Mouse (Mus musculus) ovary, postnatal 14 days (tissue): ENCODE results near the gene Grik4.
A peak's percentile ranks its signal among the peaks of the same experiment; 100 is the strongest.
"Not testable (repeated sequence)": the region's sequence is repeated elsewhere in the genome, so short reads cannot be mapped to it uniquely, and the experiment has no call there.

ENCODE experiments used
- DNase-seq: peaks from one replicate; pipeline ENCODE4 v3.0.0; 2022; ENCODE audit warnings: low spot score

Gene Grik4

DNA sequence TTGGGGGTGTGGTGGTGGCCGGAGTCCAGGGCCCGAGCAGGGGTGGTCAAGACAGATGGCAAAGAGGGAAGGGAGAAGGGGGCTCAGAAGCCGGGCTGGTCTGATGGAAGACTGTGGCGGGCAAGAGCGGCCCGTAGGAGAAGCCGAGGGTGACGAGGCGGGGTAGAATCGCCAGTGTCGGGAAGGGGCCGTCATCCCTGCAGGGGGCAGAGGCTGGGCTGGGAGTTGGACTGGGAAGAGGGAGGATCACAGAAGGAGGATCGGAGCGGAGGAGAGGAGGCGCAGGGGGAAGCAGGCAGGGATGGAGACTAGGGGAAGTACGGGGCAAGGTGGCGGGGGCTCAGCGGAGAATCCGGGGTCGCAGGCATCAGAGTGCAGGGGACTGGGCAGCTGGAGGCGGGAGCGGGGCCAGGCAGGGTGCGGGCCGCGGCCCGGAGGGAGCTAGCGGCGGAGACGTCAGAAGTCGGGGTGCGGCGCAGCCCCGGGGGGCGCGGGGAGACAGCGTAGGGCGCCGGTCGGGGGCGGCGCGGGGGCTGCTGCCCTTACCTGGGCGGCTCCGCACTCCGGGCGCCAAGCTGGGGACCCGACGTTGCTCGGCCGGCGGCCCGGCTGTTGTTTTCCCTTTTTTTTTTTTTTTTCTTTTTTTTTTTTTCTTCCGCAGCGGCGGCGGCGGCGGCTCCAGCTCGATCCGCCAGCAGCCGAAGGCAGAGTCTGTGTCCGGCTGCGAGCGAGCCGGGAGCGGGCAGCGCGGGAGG lies at the start of gene Grik4:
Grik4 (minus strand) TSS at position 713 of the 755 bp plus-strand sequence.
- DNase-seq = no peak

DNA sequence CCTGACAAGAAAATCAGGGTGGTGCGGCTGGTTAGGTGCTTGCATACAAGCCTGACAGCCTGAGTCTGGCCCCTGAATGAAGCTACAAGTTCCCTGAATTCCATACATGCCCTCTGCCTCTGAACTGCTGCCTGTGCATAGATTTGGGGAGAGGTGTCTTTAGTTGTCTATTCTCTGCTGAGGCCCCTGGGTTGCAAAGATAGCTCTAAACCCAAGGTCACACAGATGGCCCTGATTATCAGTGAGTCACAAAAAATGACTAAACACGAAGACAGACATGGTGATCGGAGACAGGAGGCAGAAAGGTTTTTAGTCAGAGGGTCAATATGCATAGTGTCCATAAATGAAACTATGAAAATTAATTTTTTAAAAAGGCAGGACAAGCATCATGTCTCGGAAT lies 49.4 kb upstream of the Grik4 start:
- no peak for DNase-seq

DNA sequence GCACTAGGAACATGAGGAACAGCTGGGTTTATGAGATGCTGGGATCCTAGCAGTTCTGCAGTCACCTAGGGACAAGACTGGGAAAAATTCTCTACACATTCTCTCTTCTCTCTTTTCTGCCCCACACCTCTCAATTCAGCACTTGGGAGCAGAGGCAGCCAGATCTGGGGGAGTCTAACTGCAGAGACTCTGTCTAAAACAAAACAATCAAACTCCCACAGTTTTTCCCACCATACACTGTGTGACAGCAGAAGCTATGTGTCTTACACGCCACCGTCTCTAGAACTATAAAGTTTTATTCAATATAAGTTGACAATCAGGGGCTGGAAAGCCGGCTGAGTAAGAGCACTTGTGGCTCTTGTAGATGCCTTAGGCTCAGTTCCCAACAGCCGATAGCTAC lies 43.7 kb upstream of the Grik4 start:
- DNase-seq = no peak

DNA sequence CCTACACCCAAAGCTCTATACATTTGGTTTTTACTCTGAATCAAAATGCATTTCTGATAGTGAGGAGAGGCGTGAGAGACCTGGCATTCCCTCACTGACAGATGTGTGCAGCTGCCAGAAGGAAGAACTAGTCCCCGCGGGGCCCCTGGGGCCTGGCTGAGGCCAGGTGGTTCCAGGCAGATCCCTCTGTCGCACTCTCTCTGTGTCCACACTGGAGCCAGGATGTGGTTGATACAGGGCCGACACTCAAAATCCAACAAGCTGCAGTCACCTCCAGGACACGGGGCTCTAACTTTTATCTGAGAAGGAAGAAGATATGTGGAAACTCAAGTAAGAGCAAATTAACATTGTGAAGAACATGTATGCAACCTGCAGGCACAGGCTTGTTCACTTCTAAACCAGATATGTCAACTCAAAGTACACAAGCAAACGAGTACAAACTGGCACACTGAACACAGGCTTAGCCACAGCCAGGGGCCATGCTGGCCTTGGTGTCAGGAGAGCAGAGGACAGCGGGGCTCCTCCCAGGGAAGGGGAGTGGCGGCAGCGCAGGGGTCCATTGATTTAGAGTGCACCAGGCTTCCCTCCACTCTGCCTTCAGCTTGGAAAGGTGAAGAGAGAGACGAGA lies 24.7 kb upstream of the Grik4 start:
- DNase-seq = no peak

DNA sequence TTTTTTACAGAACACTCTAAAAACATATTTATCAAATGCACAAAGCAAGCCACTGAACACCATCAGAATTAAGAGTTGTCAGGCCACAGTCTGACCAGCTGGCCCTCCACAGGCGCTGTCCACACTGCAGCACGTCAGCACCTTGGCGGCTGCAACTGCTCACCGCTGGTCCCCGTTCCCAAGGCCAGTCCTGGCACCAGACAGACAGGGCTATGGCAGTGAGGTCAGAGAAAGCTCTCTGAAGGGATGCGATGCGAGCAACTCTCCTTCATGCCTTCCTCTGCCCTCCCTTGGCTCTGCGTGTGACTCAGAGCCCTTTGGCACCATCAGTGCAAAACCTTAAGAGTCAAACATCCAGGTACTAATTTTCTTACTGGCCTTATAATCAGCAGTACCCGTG lies 23.4 kb upstream of the Grik4 start:
- DNase-seq = no peak

DNA sequence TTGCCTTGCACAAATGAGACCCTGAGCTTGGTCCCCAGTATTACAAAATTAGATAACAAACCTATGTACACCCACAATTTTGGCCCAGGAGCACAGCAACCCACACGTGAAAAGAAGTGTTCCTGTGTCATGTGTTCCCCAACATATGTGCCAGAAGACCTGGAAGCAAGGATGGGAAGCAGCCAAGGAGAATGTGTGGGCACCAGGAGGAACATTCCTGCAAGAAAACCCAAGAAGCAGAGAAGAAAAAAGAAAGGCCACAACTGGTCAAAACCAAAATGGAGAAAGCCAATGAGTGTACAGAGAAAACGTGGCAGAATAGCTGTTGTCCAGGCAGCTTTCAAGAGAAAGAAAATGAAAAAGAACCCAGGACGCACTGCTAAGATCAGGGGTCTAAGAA lies 20.5 kb upstream of the Grik4 start:
- DNase-seq = not testable (repeated sequence)

DNA sequence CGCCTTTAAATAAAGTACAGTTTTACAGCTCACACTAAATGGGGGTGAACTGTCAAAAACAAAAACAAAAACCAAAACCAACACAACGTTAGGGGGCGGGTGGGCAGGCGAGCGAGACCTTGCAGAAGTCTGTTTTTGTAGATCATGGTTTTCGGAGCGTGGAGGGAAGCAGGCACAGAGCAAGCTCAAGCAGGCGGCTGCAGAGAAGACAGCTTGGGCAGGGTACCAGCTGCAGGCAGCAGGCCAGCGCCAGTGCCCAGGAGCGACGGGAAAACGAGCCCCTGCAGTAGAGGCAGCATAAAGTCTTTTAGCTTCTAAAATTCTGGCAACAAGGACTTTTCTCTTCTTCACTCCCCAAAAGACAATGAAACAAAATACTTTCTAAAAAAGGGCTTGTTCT lies 20.1 kb upstream of the Grik4 start:
- DNase-seq = no peak

DNA sequence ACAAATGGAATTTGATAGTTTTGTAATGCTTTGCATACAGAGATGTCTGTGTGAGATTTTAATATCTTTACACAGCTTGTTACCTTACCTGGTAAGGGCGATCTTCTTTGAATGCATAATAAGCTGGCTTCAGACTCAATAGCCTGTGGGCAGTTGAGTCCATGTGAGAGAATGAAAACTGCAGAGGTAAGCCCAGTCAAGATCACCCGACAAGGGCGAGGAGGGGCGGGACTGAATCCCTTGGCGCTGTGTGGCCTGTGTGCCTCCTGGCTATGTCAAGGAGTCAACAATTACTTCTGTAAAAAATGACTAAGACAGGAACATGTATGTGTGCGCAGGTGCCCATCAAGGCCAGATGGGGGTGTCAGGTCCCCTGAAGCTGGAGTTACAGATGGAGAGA lies 18.2 kb upstream of the Grik4 start:
- no peak for DNase-seq

DNA sequence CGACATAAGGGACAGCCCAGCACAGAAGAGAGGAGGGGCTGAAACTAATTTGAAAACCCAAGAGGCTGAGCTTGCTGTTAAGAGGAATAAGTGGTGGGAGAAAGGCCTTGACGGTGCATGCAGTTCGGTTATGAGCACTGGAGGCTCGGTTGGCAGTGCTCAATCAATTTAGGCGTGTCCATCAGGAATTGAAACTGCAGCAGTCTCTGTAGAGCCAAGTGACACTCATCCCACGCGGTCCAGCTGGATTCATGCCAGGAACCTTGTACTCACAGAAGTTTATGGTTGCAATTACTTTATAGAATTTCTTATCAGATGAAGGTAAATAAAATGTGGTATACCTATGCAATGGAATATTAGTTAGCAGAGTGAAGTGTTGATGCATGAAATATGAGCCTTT lies 14.1 kb upstream of the Grik4 start:
- no peak for DNase-seq

DNA sequence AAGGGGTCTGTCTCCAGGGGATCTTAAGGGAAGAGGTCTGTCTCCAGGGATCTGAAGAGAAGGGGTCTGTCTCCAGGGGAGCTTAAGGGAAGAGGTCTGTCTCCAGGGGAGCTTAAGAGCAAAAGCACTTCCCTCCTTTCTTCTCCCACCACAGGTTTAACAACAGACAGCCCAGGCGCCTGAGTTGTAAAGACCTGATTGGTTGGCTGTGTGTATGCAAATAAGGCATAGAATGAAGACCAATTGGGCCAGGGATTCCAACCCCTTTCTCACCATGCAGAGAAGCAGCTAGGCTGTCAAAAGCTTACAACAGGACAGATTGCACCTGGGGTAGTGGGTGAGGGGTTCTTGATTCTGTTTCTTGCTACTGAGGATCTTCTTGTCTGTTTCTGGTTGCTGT lies 4.1 kb upstream of the Grik4 start:
- no peak for DNase-seq

DNA sequence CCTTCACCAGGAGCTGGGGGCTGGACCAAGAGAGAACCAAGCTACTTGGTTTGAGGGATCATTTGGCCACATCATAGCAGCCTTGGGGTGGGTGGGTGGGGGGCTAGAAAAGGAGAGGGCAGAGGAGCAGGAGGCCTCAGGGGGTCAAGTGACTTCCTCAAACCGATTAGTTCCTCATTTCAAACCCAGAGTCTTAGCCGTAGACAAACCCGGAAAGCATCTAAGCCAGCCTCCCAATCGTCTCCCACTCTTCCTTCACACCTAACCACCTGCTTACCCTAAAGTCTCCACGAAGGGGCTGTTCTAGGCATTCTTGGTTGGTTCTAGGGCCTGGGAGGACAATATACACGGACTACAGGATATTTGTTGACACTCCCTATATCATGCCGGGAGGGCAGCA lies 881 bp upstream of the Grik4 start:
- no peak for DNase-seq

DNA sequence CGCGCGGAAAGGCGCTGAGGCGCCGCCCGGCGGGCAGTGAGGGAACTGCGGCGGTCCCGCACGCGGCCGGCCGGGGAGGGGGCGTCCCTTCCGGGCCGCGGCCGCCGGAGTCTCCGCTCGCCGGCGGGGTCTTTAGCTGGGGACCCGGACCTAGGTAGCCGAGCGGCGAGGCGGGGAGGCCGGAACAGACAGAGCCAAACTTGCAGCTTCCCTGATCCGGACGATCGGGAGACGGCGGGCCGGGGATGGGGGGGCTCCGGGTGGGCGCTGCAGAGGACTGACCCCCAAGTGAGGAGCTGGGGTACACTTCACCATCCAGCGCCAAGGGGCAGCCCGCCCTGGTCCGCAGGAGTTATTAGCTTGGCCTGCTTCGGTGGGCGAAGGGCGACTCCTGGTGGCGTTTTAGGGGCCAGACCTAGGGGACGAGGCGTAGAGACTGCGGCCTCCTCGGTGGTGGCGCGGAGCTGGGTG lies 278 bp upstream of the Grik4 start:
- peak; percentile 81 for DNase-seq

DNA sequence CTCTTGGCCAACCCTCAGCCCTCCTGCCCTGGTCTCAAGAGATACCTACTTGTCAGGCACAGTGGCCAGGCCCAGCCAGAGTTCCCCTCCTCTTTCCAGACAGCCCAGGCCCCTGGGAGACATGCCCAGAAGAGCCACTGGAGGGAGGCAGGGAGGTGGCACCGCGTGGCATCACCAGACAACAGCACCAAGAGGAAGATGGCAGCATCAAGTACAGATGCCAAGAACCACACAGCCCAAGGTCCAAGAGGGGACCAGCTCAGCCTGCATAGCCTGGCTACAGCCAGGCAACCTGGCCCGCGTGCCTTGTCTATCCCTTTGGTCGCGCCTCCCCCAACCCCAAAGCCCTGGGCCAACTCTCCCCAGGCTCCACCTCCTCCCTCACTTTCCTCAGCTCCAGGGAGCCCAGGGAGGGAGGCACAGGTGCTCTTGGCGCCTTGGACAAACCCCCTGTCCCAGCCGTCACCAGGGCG lies 1.2 kb downstream of the Grik4 start:
- no peak for DNase-seq

DNA sequence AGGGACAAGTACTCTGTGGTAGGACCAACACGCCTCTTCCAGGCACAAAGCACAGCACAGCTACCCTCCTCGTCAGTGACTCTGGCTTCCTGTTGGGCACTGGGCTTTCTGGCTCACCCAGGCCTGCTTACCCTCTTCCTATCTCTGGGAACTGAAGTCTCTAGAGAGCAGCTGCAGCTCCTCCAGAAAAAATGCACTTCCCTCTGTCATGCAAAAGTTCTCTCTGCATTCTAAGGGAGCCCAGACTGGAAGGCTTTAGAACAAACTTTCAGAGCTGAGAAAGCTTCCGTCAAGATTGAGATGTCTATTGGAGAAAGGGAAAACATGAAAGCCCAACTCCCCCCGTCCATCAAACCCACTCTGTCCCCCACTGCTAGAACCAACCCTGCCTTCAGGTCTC lies 2.1 kb downstream of the Grik4 start:
- no peak for DNase-seq

DNA sequence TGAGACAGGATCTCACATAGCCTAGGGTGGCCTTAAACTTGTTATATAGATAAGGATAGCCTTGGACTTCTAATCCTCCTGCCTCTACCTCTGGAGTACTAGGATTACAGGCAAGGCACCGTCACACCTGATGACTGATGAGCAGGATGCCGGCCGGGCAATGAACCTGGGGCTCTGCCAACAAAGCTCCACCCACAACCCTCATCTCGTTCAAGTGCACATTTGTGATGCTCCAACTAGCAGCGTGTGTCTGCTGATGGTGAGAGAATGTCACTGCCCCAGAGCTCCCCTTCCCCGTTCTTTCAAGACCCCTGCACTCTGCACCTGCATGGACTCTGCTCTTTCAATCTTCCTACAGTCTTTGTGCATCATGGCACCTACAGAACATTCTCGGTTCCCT lies 12.1 kb downstream of the Grik4 start:
- no peak for DNase-seq

DNA sequence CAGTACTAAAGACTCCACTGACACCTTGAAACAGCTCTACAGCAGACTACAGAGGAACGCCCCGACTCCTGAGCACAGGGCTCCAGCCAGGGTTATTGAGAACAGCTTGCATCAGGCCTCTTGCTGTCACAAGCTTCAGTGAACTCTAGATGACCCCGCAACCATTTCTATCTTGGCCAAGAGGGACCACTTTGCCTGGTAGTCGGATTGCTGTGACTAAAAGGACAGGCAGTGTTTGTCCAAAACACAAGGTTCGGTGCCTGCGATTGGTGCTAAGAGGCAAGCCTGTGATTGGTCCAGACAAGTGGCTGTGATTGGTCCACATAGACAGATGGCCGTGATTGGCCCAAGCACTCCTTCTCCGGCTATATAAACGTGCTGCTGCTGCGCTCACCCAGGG lies 16.8 kb downstream of the Grik4 start:
- no peak for DNase-seq

DNA sequence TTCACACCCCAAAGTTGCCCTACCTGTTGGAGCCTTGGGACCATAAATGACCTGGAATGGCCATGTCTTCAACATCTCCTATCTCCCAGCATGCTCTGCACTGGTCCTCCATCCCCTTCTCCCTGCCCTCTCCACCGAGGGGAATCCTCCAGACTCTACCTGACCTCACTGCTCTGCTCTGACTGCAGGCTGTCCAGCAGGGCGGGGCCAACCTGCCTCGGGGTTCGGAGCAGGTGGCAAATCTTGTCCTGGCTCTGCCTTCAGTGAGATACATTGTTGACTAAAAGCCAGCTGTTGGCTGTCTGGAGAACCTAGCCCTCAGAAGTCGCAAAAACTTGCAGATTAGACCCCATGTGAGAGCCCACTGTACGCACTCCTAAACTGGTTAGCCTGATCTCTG lies 17.7 kb downstream of the Grik4 start:
- DNase-seq = no peak

DNA sequence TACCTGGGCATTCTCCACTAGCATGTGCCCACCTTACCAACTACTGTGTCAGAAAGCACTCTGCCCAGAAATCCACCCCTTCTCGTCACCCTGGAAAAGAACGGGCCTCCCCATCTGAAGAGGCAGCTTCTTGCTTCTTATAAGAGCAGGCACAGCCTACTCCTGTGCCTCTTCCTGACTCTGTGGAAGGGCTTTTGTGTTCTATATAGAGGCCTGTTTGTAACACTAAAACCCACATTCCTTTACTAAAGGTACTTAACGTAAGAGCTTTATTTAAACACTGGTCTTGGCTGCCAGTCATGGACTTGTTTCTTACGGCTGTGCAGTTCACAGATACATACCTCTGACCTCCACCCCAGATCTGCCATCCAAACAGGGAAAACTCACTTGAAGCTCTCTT lies 22.5 kb downstream of the Grik4 start:
- DNase-seq = no peak

DNA sequence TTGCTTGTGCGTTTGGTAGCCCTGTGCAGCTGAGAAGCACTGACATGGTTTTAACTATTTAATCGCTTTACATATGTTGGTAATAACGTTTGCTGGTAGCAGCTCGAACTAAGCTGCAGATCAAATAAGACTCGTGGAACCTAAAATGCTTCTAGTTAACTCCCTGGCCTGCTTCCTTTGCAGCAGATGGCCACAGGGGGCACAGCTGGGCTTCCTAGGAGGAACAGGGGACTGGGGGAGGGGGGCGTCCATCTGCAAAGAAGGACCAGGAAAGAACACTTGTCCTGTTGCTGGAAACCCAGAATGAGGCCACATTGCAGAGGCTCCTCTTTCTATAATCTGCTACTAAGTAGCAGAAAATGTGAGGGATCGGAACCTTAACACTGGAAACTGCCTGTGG lies 24.1 kb downstream of the Grik4 start:
- no peak for DNase-seq

DNA sequence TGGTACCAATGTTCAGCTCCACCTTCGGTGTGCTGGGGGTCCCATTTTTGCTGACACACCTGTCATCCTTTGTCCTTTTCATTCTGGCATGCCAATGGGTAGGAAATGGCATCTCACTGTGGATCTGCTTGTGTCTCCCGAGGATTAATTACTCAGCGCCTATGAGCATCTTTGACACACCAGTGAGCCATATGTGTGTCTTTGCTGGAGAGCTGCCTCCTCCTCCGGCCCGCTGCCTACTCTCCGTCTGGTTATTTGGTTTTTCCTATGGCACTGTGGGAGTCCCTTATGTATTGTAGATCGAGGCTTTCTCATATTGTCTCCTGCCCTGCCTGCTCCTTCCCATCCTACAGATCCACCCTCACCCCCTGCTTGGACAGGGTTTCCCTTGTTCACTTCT lies 26.4 kb downstream of the Grik4 start:
- no peak for DNase-seq

DNA sequence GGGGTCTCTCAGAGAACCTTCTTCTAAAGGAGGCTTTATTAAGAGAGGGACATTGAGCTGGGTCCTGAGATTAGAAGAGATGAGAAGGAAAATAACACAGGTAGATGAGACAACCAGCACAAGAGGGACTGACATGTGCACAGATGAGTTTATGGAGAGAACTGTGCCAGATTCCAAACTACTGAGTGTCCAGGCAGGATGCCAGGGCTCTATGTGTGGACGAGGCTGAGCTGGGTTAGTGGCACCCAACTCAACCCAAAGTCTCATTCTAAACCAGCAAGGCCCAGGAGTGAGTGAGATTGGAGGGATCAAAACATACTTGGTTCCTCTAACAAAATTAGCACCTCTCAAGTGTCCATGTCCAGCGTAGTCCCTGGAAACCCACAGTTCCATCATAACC lies 31.1 kb downstream of the Grik4 start:
- no peak for DNase-seq

DNA sequence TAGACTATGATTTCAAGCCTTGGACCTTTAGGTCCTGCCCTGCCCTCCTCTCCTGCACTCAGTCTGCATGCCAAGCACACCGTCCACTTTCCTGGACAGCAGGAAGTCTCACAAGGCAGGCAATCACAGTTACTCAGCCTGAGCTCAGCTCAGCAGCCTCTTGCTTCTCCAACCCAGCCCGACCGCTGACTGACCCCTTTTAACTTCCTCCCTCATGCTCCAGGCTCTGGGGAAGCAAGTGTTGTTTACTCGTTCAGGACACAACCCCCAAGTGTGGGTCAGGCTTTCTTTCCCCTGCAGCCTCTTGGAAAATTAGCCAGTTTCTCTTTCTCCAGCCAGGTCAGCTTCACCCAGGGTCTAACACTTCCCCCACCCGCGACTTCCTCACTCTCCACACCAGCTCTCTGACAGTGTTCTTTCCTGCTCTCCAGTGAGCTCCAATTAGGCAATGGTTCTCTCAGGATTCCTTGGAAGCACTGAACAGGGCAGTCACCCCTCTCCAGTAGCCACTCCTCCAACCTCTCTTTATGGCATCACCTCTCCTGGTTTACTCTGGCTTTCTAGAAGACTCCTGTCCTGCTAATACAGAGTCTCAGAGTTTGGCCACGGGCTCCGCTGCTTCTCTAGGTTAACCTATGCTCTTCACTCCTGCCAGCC lies 35.5 kb downstream of the Grik4 start:
- no peak for DNase-seq

DNA sequence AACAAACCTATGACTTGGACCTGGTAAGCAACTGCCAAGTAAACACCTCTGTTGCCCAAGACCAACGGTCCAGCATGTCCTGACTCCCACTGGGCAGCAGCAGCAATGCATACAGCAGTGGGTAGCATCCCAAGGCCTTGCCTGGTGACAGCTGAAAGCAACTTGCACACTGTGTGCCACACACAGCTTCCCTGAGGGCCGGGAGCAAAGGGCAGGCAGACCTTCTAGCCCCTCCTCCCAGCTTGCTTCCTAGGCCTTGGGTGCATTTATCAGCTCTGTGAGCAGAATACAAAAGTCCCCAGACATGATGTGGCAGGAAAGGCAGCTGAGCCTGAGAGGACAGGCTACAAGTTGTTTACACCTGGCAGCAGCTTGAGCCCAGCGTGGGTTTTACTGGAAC lies 37.3 kb downstream of the Grik4 start:
- no peak for DNase-seq
